Mouse (Mus musculus) yolk sac, embryonic 10.5 days (tissue): ENCODE data around the gene Ranbp3l.

Source experiments
- DNase-seq: peaks from one replicate; pipeline ENCODE4 v3.0.0-alpha.2; 2017; ENCODE audit warnings: low spot score

Gene Ranbp3l

DNA sequence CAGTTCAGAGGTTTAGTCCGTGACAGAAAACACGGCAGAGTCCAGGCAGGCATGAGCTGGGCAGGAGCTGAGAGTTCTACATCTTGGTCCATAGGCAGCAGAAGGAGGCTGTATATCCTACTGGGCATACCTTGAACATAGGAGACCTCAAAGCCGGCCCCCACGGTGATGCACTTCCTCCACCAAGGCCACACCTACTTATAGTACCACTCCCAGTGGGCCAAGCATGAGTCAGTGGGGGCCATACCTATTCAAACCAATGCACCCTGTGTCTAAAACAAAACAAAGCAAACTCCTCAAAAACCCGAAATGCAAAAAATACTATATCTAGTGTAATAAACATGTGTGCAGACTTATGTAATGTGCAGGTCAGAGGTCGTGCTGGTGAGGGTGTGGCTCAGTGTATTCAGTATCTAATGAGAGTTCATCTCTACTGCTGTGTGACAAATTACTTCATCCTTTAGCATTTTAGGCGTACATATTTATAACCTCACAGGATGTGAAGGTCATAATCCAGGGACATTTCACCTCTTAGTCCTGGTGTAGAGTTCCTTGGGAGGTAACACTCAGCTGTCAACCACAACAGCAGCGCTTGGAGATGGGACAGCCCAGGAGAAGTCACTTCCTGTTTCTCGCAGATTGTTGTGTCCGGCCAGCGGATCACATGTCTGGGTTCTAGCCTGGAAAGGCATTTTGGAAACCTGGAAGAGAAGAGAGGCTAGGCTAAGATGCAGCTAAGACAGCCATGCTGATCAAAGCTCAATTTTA lies 126.0 kb downstream of the Ranbp3l start:
- DNase-seq: no peak

GRCm38 (mm10) chr15:9094366-9094750 lies 126.6 kb downstream of the Ranbp3l start:
- DNase-seq: peak; percentile 81

DNA sequence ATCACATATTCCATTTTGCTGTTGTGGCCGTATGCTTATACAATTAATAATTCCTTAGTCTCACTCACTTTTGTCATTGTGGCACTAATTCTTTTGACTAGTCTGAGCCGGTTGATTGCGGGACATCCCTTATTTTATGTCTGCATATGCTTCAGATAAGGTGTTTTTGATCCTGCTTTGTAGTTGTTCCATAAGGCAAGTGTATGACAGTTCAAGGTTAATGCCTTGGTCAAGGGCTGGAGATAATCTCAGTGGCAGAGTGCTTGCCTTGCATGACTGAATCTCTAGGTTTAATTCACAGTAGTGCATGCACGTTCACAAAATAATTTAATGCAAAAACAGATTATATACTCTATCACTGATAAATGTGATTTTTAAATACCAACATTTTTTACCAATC lies 129.1 kb downstream of the Ranbp3l start:
- no peak for DNase-seq

DNA sequence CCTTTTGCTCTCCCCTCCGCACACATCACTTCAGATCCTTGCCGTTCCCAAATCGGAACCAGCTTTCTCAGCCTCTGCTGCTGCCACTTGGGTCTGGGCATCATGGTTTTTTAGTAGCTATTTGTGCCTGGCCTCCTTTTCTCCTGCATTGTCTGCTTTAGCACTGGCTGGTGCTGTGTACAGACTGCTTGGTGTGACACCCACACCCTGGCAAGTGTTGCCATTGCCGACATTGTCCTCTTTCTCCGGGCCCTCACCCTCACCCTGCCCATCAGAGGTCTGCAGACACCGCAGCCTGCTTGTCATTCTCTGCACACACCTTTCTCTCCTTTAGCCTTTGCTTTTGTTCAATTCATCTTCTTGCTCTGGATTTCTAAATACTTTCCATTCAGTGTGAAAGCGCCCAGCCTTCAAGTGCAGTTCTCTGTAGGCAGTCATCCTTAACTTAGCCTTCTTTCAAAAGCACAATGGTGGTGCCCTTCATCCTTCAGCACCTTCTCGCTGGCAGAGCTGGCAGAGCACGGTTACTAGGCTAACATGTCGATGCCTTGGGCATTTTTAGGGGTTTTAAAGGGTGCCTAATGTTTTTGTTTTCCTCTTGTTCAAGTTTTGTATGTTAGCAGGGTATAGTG lies 132.8 kb downstream of the Ranbp3l start:
- DNase-seq: no peak

- no peak for DNase-seq
Measured at GRCm38 (mm10) chr15:9106303-9107074, 138.7 kb downstream of the Ranbp3l start.

- DNase-seq: no peak
Measured at GRCm38 (mm10) chr15:9110526-9111347, 143.0 kb downstream of the Ranbp3l start.

- no peak for DNase-seq
Measured at GRCm38 (mm10) chr15:9111648-9112047, 143.9 kb downstream of the Ranbp3l start.

- DNase-seq: no peak
Measured at GRCm38 (mm10) chr15:9113556-9113955, 145.8 kb downstream of the Ranbp3l start.

GRCm38 (mm10) chr15:9114131-9114530 lies 146.4 kb downstream of the Ranbp3l start:
- DNase-seq: peak; percentile 72

DNA sequence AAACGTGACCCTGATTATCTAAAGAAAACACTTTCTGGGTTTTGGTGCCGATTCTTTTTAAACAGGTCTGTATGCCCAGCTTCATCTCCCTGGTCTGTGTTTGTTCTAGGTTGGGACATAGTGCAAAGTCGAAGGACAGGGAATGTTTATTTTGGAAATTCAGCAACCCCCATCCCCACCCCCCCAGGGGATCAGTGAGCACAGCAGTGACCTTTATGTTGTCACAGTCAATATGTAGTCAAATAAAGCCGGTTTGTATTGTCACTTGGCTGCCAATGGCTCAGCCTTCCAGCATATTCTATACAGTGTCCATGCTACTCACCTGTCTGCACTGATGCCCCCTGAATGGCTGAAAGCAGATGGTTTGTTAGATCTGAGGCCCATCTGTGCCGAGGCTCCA lies 146.8 kb downstream of the Ranbp3l start:
- peak; percentile 86 for DNase-seq
